Mouse (Mus musculus) lung, adult 2 months (tissue): ENCODE data around the gene Sh3rf3.

Source experiments
- CTCF ChIP-seq: fragments of 200-500 bp; IDR thresholded peaks from 2 replicates; pipeline ENCODE4 v1.5.1; 2011; ENCODE audit warnings: mild to moderate bottlenecking, low read length, control low read depth; ENCODE audit not compliant: insufficient read depth
- POLR2A ChIP-seq: fragments of 200-500 bp; IDR thresholded peaks from 2 replicates; pipeline ENCODE4 v1.6.1; 2011; ENCODE audit warnings: low read depth, mild to moderate bottlenecking, control low read depth, low read length, borderline replicate concordance; ENCODE audit errors: extremely low read depth

- TF ChIP-seq CTCF (no peak), POLR2A (no peak)
These were observed 161.0 kb downstream of the Sh3rf3 start for GRCm38 (mm10) chr10:58974138-58974537.
